Mouse (Mus musculus) mouse trophoblast stem cell (cell line): ENCODE results near the gene Cav2.

Source experiments
- in situ Hi-C, 2 experiments: fragments of 300-500 bp; cut with MseI, MboI; formaldehyde crosslinking; loops; 2 replicates in 1 of 2; 3 replicates in 1 of 2; pipeline ENCODE4 v1.15.1; 2025

The Cav2 gene

GRCm38 (mm10) chr6:17280939-17281756, at the start of gene Cav2:
TSS of gene Cav2 (plus strand) at chr6:17281185.
- in situ Hi-C loops, result no loop called here

DNA sequence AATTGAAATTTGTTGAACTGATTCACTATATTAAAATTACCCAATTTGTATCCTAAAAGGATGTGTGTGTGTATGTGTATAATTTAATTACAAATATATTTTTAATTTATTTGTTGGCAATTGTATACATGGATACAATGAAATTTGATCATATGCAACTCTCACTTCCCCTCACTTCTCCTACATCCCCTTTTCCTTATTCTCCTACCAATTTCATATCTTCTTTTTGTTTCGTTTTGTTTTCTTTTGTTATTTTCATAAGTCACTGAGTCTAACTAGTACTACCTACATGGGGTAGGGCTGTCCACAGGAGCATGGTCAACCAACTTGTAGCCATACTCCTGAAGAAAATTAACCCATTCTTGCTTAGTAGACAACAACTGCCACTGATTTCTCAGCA, 41.3 kb upstream of the Cav2 start:
- in situ Hi-C loops, result no loop called here

GRCm38 (mm10) chr6:17241013-17241412, 40.0 kb upstream of the Cav2 start:
- in situ Hi-C loops, result no loop called here

DNA sequence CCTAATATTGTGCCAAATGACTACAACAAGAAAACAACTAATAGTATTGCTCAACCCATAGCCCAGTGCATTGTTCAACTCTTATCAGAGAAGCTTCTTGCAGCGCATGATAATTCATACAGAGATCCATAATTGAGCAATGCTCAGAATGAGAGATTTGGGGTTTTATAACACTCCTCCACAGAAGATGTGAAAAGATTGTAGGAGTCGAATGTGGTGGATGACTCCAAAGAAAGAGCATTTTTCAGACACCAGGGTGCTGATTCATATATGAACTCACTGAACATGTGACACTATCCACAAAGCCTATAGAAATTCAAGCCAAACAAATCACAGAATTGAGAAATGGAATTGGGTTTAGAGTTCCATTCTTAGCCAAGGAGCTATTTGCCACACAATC, 34.0 kb upstream of the Cav2 start:
- in situ Hi-C loops, result no loop called here

DNA sequence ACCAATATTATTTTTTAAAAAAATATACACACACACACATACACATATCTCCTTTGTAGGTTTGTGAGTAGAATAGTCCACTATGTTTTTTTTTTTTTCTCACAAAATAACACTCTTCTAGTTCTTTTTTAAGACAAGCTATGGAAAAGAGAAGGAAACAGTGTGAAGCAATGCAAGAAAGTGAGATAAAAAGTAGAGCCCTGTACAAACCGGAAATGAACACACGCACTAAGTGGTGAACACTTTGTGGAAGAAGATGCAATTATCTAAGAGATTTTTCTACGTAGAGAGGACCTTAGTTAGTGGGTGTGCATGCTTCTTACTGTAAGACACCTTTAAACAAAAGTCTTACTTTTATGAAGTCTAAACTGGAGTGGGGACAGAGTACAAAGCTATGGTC, 33.3 kb upstream of the Cav2 start:
- in situ Hi-C loops, result no loop called here

DNA sequence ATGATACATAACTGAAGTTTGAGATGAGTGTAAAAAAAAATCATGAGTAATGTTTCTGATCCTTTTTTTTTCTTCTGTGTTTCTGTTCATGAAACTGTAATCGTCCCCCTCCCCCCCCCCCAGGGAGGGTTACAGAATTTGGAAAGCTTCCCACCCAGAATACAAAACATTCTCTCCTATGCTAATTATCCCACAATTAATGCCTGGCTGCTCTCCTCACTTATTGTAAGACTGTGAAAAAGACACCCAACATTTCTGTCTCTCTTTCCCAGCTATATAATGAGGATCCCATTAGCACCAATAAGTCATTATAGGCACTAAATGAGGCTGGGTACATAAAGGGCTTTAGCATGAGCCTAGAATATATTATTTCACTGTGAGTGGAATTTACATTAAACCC, 32.7 kb upstream of the Cav2 start:
- in situ Hi-C loops, result no loop called here

GRCm38 (mm10) chr6:17251958-17252357, 29.0 kb upstream of the Cav2 start:
- in situ Hi-C loops, result no loop called here

DNA sequence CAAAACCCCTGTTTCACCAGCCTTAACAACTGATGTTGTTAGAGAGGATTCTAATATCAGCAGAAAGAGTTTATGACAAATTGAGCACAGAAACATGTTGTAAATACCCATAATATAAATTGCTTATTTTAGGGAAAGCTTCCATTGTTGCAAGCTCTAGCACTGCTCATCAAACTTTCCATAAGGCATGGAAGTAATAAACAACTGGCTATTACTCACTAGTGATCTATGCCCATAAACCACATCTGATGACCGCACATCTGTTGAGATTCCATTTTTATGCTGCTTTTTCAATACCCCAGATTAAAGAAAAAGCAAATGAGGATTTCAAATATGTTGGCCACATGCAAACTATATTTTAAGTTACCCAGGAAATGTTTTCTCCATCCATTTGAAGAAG, 22.8 kb upstream of the Cav2 start:
- in situ Hi-C loops, result no loop called here

GRCm38 (mm10) chr6:17258911-17259310, 22.1 kb upstream of the Cav2 start:
- in situ Hi-C loops, result no loop called here

- in situ Hi-C loops, result no loop called here
Measured at GRCm38 (mm10) chr6:17262786-17263185, 18.2 kb upstream of the Cav2 start.

- in situ Hi-C loops, result no loop called here
Measured at GRCm38 (mm10) chr6:17265043-17265442, 15.9 kb upstream of the Cav2 start.

DNA sequence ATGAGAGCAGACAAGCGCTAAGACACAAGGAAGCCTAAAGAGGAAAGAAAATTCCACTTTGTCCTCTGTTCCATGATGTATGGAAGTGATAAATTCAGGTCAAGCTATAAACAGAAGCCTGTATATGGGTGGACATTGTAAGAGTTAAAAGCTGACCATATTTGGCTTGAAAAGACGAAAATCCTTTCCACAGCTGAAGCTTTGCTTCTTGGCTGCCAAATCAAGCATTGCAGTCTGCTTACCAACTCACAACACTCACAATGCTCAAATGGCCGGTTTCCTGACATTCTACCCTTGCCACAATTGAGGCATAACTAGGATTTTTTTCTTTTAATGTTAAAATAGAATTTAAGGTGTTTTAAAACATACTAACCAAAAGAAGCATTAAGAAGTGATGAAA, 14.5 kb upstream of the Cav2 start:
- in situ Hi-C loops, result no loop called here

DNA sequence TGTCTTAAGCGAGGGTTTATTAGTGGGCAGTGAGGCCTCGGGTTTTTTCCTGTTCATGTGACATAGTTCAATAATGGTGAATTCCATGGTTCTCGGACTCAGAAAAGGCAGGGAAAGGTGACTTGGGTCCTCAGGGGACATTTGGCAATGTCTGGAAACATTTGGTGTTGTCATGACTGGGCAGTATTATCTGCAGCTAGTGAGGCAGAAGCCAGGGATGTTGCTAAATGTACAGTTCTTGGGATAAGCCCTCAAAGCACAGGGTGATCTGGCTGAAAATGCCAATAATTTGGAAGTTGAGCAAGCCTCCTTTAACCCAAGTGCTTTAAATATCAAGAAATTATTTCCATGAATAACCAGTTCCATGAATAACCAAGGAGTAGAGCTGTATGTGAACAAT, 2.6 kb upstream of the Cav2 start:
- in situ Hi-C loops, result no loop called here

GRCm38 (mm10) chr6:17281757-17282092, 740 bp downstream of the Cav2 start:
- in situ Hi-C loops, result no loop called here

GRCm38 (mm10) chr6:17282159-17282558, 1.2 kb downstream of the Cav2 start:
- in situ Hi-C loops, result no loop called here

DNA sequence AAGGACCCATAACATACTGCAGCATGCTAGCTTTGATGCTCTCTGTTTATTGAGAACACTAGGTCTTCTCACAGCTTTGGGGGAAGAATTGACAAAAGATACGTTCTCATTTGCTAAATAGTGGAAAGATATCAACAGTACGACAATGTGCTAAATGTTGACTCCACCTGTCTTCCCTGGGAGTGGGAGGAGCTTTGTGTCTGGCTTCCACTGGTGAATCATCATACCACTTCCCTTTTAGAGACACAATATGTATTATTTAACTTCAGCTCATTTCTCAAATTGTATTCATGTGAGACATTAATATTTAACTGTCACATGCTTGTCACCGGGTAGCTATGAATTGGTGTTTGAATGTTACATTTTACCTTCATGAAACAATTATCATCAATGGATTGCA, 2.8 kb downstream of the Cav2 start:
- in situ Hi-C loops, result no loop called here

DNA sequence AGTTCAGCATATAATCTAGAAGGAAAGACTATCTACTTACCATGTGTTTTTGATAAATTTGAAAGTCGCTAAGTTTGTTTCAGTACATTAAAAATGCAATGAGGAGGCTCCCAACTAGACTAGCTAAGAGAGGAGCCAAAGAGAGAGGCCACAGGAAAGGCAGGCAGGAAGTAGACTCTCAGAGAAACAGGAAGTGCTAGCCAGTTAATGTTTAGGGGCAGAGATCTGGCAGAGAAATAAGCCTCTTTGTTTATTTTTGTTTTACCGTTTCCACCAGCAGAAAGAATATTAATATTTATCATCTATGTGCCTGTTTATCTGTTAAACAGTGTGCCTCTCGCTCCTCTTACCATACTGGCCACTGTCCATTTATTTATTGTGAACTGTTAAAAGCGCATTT, 5.4 kb downstream of the Cav2 start:
- in situ Hi-C loops, result no loop called here

DNA sequence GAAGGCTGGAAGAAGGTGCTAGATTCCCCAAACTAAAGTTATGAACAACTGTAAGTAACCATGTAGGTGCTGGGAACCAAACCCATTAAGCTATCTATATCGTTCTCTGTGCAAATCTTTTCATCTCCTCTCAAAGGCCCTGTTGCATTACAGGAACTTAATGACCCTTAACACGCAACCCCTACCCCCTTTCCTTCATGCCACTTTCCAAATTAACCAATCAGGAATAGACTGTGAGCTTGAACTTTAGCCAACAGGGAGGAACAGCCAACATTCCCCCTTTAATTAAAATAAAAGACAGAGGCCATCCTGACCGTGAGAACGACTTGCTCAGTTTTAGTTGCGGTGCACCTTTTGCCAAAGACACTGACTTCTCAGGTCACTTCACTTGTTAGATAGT, 14.1 kb downstream of the Cav2 start:
- in situ Hi-C loops, result no loop called here

- in situ Hi-C loops, result no loop called here
Measured at GRCm38 (mm10) chr6:17305954-17306601, 25.1 kb downstream of the Cav2 start, which contains the start of gene Cav1. TSS of gene Cav1 (plus strand) at chr6:17306335.

DNA sequence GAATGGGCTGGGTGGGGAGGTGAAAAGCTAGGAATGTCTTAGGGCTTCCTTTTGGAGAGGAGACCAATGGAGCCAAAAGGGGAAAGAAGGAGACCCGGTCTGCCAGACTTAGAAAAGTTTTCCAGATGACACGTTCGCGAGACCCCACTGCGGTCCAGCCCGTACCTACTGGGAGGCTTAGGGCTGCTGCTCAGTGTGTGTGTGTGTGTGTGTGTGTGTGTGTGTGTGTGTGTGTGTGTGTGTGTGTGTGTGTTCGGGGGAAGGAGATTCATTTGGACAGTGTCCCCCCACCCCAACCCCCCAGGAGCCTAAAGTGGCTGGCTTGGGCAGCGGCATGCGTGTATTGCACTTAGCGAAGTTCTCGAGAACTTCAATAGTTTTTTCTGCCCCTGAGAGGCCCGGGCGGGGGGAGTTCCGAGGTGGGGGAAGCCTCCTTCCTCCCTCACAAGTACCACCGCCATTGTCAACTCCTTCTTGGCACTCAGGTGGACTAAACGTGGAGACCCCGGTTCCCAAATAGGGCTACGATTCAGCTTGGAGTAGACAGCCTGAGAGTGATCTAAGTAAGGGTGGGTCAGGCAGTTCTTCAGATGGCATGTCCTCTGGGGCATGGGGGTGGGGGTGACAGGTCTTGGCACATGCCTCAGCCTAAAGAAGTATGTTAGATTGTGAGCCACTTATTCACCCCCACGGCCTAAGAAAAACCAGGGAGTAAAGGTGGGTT, 25.8 kb downstream of the Cav2 start:
- in situ Hi-C loops, result no loop called here

GRCm38 (mm10) chr6:17307461-17308115, 26.6 kb downstream of the Cav2 start:
- in situ Hi-C loops, result no loop called here

DNA sequence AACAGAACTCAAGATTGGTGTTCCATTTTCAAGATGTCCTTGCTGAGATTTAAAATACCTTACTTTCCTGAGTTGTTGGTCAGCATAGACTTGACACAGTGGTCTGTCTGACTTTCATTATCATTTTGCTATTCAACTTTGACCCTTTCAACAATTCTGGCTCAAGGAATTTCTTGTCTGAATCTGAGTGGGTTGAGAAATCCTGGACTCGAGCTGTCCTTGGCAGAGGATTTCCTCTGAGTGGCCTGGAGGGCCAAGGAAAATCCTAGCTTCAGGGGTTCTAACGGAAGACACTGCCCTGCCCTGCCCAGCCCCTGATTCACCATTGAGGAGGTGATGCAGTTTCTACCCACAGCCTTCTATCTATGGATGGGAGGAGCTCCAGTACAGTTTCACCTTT, 27.7 kb downstream of the Cav2 start:
- in situ Hi-C loops, result no loop called here
